Mouse (Mus musculus) myocyte (in vitro differentiated cells): ENCODE results near the gene Cldn6.

Source experiments
- CEBPB ChIP-seq: IDR thresholded peaks from 2 replicates; pipeline ENCODE4 v1.6.1; 2011; ENCODE audit warnings: mild to moderate bottlenecking, moderate library complexity; ENCODE audit not compliant: poor library complexity, insufficient read depth, severe bottlenecking
- MAX ChIP-seq: IDR thresholded peaks from one replicate; pipeline ENCODE4 v1.6.1; 2011; ENCODE audit warnings: low read depth, mild to moderate bottlenecking, control low read depth
- MYOD1 ChIP-seq, 3 experiments: IDR thresholded peaks; one replicate each; pipeline ENCODE4 v1.6.1; 2011; ENCODE audit warnings: control low read depth in 2 of 3, low read depth in 2 of 3, mild to moderate bottlenecking in 2 of 3, moderate library complexity in 1 of 3; ENCODE audit not compliant: insufficient read length in 2 of 3, control insufficient read depth in 1 of 3
- MYOG ChIP-seq, 3 experiments: IDR thresholded peaks; one replicate each; pipeline ENCODE4 v1.6.1; 2011; ENCODE audit warnings: control low read depth in 2 of 3, low read depth in 2 of 3, mild to moderate bottlenecking in 2 of 3; ENCODE audit not compliant: insufficient read length in 2 of 3, control insufficient read depth in 1 of 3, insufficient read depth in 1 of 3
- POLR2A ChIP-seq: IDR thresholded peaks from one replicate; pipeline ENCODE4 v1.6.1; 2011; ENCODE audit warnings: low read depth, mild to moderate bottlenecking, control low read depth, moderate library complexity; ENCODE audit not compliant: insufficient read length
- POLR2AphosphoS2 ChIP-seq: IDR thresholded peaks from one replicate; pipeline ENCODE4 v1.6.1; 2011; ENCODE audit warnings: low read depth, control low read depth; ENCODE audit not compliant: insufficient read length
- TCF12 ChIP-seq: IDR thresholded peaks from one replicate; pipeline ENCODE4 v1.6.1; 2011; ENCODE audit warnings: mild to moderate bottlenecking, control low read depth; ENCODE audit not compliant: poor library complexity, insufficient read depth, severe bottlenecking
- USF1 ChIP-seq: IDR thresholded peaks from one replicate; pipeline ENCODE4 v1.6.1; 2011; ENCODE audit warnings: low read depth, mild to moderate bottlenecking, control low read depth, moderate library complexity

GRCm38 (mm10) chr17:23645894-23646293 lies 33.2 kb upstream of the Cldn6 start:
- TF ChIP-seq POLR2A, result no peak
- no peak for TF ChIP-seq USF1
- TF ChIP-seq CEBPB, result no peak
- TF ChIP-seq MYOD1 (IDR thresholded peaks at IDR 0.05; ENCODE audit: control insufficient read depth in 1 of 3, insufficient read length in 2 of 3, low read depth in 2 of 3), result no peak
- no peak for TF ChIP-seq POLR2AphosphoS2
- no peak for TF ChIP-seq TCF12
- no peak for TF ChIP-seq MAX
- TF ChIP-seq MYOG (IDR thresholded peaks at IDR 0.05; ENCODE audit: control insufficient read depth in 1 of 3, insufficient read depth in 1 of 3, insufficient read length in 2 of 3, low read depth in 2 of 3), result no peak
